Mouse (Mus musculus): ENCODE results near the gene Gm28305. TPM values are rescaled to one million over a fixed set of nuclear protein-coding genes. Genes with fewer than 3 reads are reported as not detected.

The Gm28305 gene
- polyA plus RNA-seq, 1 experiment from 2014 or later: not detected

- ATAC-seq (no peak), DNase-seq (no peak)
- Histone ChIP-seq H3K36me3 (replicated peaks; ENCODE audit: insufficient read depth, low read length) (peaks cover 6% of the 10 kb centered on the region), H3K9ac (replicated peaks) (no peak overlapping the region), H3K4me2 (ENCODE audit: low read depth, low read length) (no peak overlapping the region), H3K4me1 (ENCODE audit: insufficient read depth) (no peaks in the 10 kb centered on the region), H3K27me3 (ENCODE audit: insufficient read depth, low read length) (no peaks in the 10 kb centered on the region), H3K4me3 (ENCODE audit: low read depth, low read length) (no peak overlapping the region), H3K27ac (ENCODE audit: low read depth) (no peak overlapping the region), H3K9me3 (ENCODE audit: low read length) (peaks cover 4% of the 10 kb centered on the region; the same call in 1 of the 2 replicates)
- TF ChIP-seq CTCF (IDR thresholded peaks at IDR 0.05; ENCODE audit: low read depth) (no peak), EP300 (IDR thresholded peaks at IDR 0.05; ENCODE audit: low read depth) (no peak)
- WGBS (ENCODE audit: insufficient replicate concordance): 52% methylated on average over 6 of the region's 6 CpGs
Measured at GRCm38 (mm10) chr9:104107482-104107881, 67.0 kb downstream of the Gm28305 start.

- no peak for ATAC-seq
- Histone ChIP-seq H3K9ac (replicated peaks) (no peak overlapping the region), H3K4me3 (ENCODE audit: low read depth, low read length) (no peak overlapping the region), H3K27me3 (ENCODE audit: insufficient read depth, low read length) (no peaks in the 10 kb centered on the region), H3K4me2 (ENCODE audit: low read depth, low read length) (no peak overlapping the region), H3K4me1 (ENCODE audit: insufficient read depth) (no peaks in the 10 kb centered on the region), H3K27ac (ENCODE audit: low read depth) (no peak overlapping the region), H3K36me3 (replicated peaks; ENCODE audit: insufficient read depth, low read length) (peaks cover 6% of the 10 kb centered on the region), H3K9me3 (ENCODE audit: low read length) (peaks cover 4% of the 10 kb centered on the region; the same call in 1 of the 2 replicates)
- no peak for DNase-seq
- no peak for TF ChIP-seq CTCF (IDR thresholded peaks at IDR 0.05; ENCODE audit: low read depth)
- no peak for TF ChIP-seq EP300 (IDR thresholded peaks at IDR 0.05; ENCODE audit: low read depth)
- 67% methylated on average over 2 of the region's 2 CpGs for WGBS (ENCODE audit: insufficient replicate concordance)
Measured at GRCm38 (mm10) chr9:104108571-104109143, 68.2 kb downstream of the Gm28305 start.

DNA sequence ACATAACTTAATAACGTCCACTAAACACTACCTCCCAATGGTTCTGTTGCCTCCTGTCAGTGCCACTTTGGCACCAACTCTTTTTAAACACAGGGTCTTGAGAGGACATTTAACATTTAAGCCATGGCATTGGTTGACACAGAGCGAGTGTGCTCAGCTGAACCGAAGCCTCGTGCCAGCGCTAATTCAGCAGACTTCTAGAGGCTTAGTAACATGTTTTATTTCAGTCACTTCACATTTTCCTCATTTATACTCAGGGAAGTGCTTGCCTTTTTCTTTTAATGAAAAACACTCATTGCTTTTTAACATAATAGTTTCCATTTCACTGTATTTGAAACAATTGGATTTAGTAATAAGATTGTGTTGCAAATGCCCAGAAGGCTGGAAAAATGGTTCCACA, 68.7 kb downstream of the Gm28305 start:
- DNase-seq (no peak), ATAC-seq (no peak)
- H3K9me3 ChIP-seq (ENCODE audit: low read length): peaks cover 4% of the 10 kb centered on the region; the same call in 1 of the 2 replicates
- no peak overlapping the region for H3K9ac ChIP-seq (replicated peaks)
- 87% methylated on average over 5 of the region's 5 CpGs for WGBS (ENCODE audit: insufficient replicate concordance)
- H3K4me3 ChIP-seq (ENCODE audit: low read depth, low read length): no peak overlapping the region
- H3K27ac ChIP-seq (ENCODE audit: low read depth): no peak overlapping the region
- H3K36me3 ChIP-seq (replicated peaks; ENCODE audit: insufficient read depth, low read length): peaks cover 6% of the 10 kb centered on the region
- H3K27me3 ChIP-seq (ENCODE audit: insufficient read depth, low read length): no peaks in the 10 kb centered on the region
- no peaks in the 10 kb centered on the region for H3K4me1 ChIP-seq (ENCODE audit: insufficient read depth)
- TF ChIP-seq EP300 (IDR thresholded peaks at IDR 0.05; ENCODE audit: low read depth) (no peak), CTCF (IDR thresholded peaks at IDR 0.05; ENCODE audit: low read depth) (no peak)
- H3K4me2 ChIP-seq (ENCODE audit: low read depth, low read length): no peak overlapping the region

DNA sequence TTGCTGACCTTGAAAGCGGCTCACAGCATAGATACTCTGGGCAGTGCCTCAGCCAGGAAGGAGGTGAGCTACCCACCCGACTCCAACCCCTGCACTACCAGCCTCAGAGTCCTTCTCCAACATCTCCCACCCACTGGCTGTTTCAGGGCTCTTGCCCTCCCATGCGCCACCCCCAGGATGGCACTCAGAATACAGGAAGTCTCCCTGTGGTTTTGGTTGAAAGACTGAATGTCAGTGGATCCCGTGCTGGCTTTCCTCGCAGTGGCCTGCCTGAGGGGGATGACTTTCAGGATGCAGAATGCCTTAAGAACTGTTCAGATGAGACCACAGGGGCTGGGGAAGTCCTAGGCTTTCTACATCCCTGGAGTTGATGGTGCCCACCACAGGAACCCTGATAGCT, 82.6 kb downstream of the Gm28305 start:
- no peak overlapping the region for H3K27ac ChIP-seq (ENCODE audit: low read depth)

DNA sequence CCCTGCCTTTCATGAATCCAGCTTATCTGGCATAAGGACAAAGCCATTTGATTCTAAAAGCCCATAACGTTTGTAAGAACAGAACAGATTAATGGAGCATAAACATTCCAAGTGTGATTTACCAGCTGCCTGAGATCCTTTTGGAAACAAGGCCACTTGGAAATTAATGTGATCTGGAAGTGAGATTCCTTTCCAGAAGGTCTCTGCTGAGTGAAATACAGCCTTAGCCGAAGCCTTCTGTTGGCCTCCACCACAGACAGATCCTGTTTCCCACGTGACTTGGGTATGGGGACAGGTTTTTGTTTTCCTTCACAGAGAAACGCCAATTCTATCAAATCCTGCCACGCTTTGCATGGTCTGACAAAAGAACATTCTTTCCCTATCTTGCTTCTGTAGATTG, 83.2 kb downstream of the Gm28305 start:
- no peak for ATAC-seq
- DNase-seq: no peak
- no peak overlapping the region for H3K4me3 ChIP-seq (ENCODE audit: low read depth, low read length)
- H3K27ac ChIP-seq (ENCODE audit: low read depth): no peak overlapping the region
- 61% methylated on average over 5 of the region's 5 CpGs for WGBS (ENCODE audit: insufficient replicate concordance)
- H3K36me3 ChIP-seq (replicated peaks; ENCODE audit: insufficient read depth, low read length): peaks cover 14% of the 10 kb centered on the region
- TF ChIP-seq EP300 (IDR thresholded peaks at IDR 0.05; ENCODE audit: low read depth): no peak
- H3K9ac ChIP-seq (replicated peaks): no peak overlapping the region
- no peaks in the 10 kb centered on the region for H3K4me1 ChIP-seq (ENCODE audit: insufficient read depth)
- H3K27me3 ChIP-seq (ENCODE audit: insufficient read depth, low read length): no peaks in the 10 kb centered on the region
- no peaks in the 10 kb centered on the region for H3K9me3 ChIP-seq (ENCODE audit: low read length)
- H3K4me2 ChIP-seq (ENCODE audit: low read depth, low read length): no peak overlapping the region

More for the DNA sequence above, 82.6 kb downstream of the Gm28305 start:
- TF ChIP-seq EP300 (IDR thresholded peaks at IDR 0.05; ENCODE audit: low read depth) (no peak), CTCF (IDR thresholded peaks at IDR 0.05; ENCODE audit: low read depth) (0 out of 2 replicates have a peak, but pooled peaks have one; percentile 8)
- H3K4me2 ChIP-seq (ENCODE audit: low read depth, low read length): no peak overlapping the region
- no peak overlapping the region for H3K9ac ChIP-seq (replicated peaks)
- peaks cover 13% of the 10 kb centered on the region for H3K36me3 ChIP-seq (replicated peaks; ENCODE audit: insufficient read depth, low read length)
- no peaks in the 10 kb centered on the region for H3K27me3 ChIP-seq (ENCODE audit: insufficient read depth, low read length)
- no peaks in the 10 kb centered on the region for H3K9me3 ChIP-seq (ENCODE audit: low read length)
- 40% methylated on average over 5 of the region's 5 CpGs for WGBS (ENCODE audit: insufficient replicate concordance)
- H3K4me1 ChIP-seq (ENCODE audit: insufficient read depth): no peaks in the 10 kb centered on the region
- ATAC-seq: no peak
- no peak overlapping the region for H3K4me3 ChIP-seq (ENCODE audit: low read depth, low read length)
- no peak for DNase-seq

Other genes with a start within 250 kb of the Gm28305 start
- 1.00 and 1.2 TPM in 2 replicates for gene Nphp3, start 38.1 kb upstream of the Gm28305 start, polyA plus RNA-seq (2015; fragmentation: Nextera tagmentation; extraction: Ambion mirVana)
- 15.1 and 15.4 TPM in 2 replicates for gene Uba5, start 22.5 kb downstream of the Gm28305 start, polyA plus RNA-seq (2015; fragmentation: Nextera tagmentation; extraction: Ambion mirVana)
- 103 and 105 TPM in 2 replicates for gene Acad11, start 22.7 kb downstream of the Gm28305 start, polyA plus RNA-seq (2015; fragmentation: Nextera tagmentation; extraction: Ambion mirVana)
- 0.89 and 0.97 TPM in 2 replicates for gene Ackr4, start 86.3 kb downstream of the Gm28305 start, polyA plus RNA-seq (2015; fragmentation: Nextera tagmentation; extraction: Ambion mirVana)
- gene Dnajc13, start 222.3 kb downstream of the Gm28305 start, polyA plus RNA-seq (2015; fragmentation: Nextera tagmentation; extraction: Ambion mirVana): 5.4 and 5.8 TPM in 2 replicates